Mouse (Mus musculus) retina, embryonic 14.5 days (tissue): ENCODE data around the gene Slc9a8.

Experiments used
- DNase-seq: peaks from one replicate; pipeline ENCODE4 v3.0.0-alpha.2; 2015; ENCODE audit warnings: low spot score

The Slc9a8 gene

GRCm38 (mm10) chr2:167510485-167510884 lies 89.0 kb downstream of the Slc9a8 start:
- DNase-seq, result no peak

- no peak for DNase-seq
Measured at GRCm38 (mm10) chr2:167512365-167512764, 90.9 kb downstream of the Slc9a8 start.

GRCm38 (mm10) chr2:167512970-167513369 lies 91.5 kb downstream of the Slc9a8 start:
- DNase-seq, result peak; percentile 52

GRCm38 (mm10) chr2:167514641-167515040 lies 93.1 kb downstream of the Slc9a8 start:
- no peak for DNase-seq

- DNase-seq, result no peak
Measured at GRCm38 (mm10) chr2:167515688-167516087, 94.2 kb downstream of the Slc9a8 start.

GRCm38 (mm10) chr2:167519606-167520252 lies 98.2 kb downstream of the Slc9a8 start:
- no peak for DNase-seq
